In the genomic region with DNA sequence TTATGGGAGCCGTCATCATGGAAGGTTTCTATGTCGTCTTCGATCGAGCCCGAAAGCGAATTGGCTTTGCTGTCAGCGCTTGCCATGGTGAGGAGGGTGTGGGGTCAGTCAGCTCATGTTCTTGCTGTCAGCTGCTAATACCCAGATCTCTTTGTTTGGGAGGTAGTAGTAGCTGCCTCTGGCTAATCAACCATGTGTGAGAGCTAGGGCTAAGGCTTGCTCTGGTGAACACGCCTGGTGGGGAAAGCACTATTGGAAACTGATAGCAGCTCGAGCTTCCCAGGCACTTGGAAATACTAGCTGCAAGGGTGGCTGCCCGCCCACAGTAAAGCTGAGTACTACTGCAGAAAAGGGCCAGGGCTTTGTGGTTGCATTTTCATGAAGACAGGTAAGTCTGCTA, we compare ENCODE assay signal across 17 mouse cellular contexts.
"Had no signal": no experiment of that assay in that cellular context is flagged by ENCODE, and none has a peak within 500 bp of the region (broad histone marks: within the 10 kb centered on the region; RNA-seq: fewer than 3 reads in every experiment).

No protein-coding gene starts in this region.

- H3K4me3 ChIP-seq: lung, embryonic 15.5 days; midbrain, embryonic 13.5 days; midbrain, embryonic 15.5 days; neural tube, embryonic 12.5 days; stomach, embryonic 15.5 days had no signal

- H3K9me3 ChIP-seq: lung, embryonic 15.5 days; megakaryocyte, embryonic 14.5 days; midbrain, embryonic 13.5 days; midbrain, embryonic 15.5 days; neural tube, embryonic 12.5 days; stomach, embryonic 15.5 days had no signal

- DNase-seq: liver, postnatal 0 days; lung, adult 2 months; lung, postnatal 14 days; lung, postnatal 36 days; right cerebral cortex, postnatal 14 days; thymus, postnatal 14 days; thymus, postnatal 4 days had no signal

- H3K27ac ChIP-seq: lung, embryonic 15.5 days; macrophage; midbrain, embryonic 13.5 days; midbrain, embryonic 15.5 days; neural tube, embryonic 12.5 days; stomach, embryonic 15.5 days; stomach, postnatal 0 days had no signal

- H3K4me1 ChIP-seq: lung, embryonic 15.5 days; megakaryocyte, embryonic 14.5 days; midbrain, embryonic 13.5 days; midbrain, embryonic 15.5 days; neural tube, embryonic 12.5 days; stomach, embryonic 15.5 days had no signal

- ATAC-seq: liver, postnatal 0 days; lung, postnatal 0 days; midbrain, embryonic 13.5 days; midbrain, embryonic 15.5 days had no signal

- H3K9ac ChIP-seq: liver, postnatal 0 days; lung, embryonic 15.5 days; midbrain, embryonic 13.5 days; midbrain, embryonic 15.5 days; neural tube, embryonic 12.5 days; stomach, embryonic 15.5 days had no signal

- H3K27me3 ChIP-seq: lung, embryonic 15.5 days; midbrain, embryonic 13.5 days; midbrain, embryonic 15.5 days; neural tube, embryonic 12.5 days; stomach, embryonic 15.5 days had no signal

- H3K4me2 ChIP-seq: lung, embryonic 15.5 days; midbrain, embryonic 11.5 days; midbrain, embryonic 13.5 days; midbrain, embryonic 15.5 days; neural tube, embryonic 12.5 days; stomach, embryonic 15.5 days had no signal
